Mouse (Mus musculus) limb, embryonic 14.5 days (tissue): ENCODE results near the gene 4933428G20Rik. TPM values are rescaled to one million over a fixed set of nuclear protein-coding genes. Genes with fewer than 3 reads are reported as not detected.

Source experiments
- ATAC-seq: fragments of 200-750 bp; cut with Nextera tagmentation; 2 replicates; pipeline ENCODE4 v1.8.0; 2017; ENCODE audit warnings: low read depth, moderate number of reproducible peaks, moderate TSS enrichment; ENCODE audit not compliant: low FRiP score
- DNase-seq: peaks from one replicate; pipeline ENCODE4 v3.0.0-alpha.2; 2015; ENCODE audit warnings: low spot score
- H3K27ac ChIP-seq: fragments of 300-500 bp; sonication (generic); replicated peaks from 2 replicates; pipeline ENCODE4 v1.5.1; 2014; ENCODE audit warnings: low read depth, mild to moderate bottlenecking, low read length, moderate library complexity, mixed read lengths
- H3K27me3 ChIP-seq: fragments of 300-500 bp; sonication (generic); 2 replicates; pipeline ENCODE4 v1.6.1; 2014; ENCODE audit warnings: low read length, mixed read lengths; ENCODE audit not compliant: control insufficient read depth, insufficient read depth
- H3K36me3 ChIP-seq: fragments of 300-500 bp; sonication (generic); 2 replicates; pipeline ENCODE4 v1.6.1; 2014; ENCODE audit warnings: mild to moderate bottlenecking, low read length, moderate library complexity, mixed read lengths; ENCODE audit not compliant: control insufficient read depth, insufficient read depth
- H3K4me1 ChIP-seq: fragments of 300-500 bp; sonication (generic); 2 replicates; pipeline ENCODE4 v1.6.1; 2014; ENCODE audit warnings: antibody characterized with exemption, low read length, mixed read lengths; ENCODE audit not compliant: control insufficient read depth, insufficient read depth
- H3K4me2 ChIP-seq: fragments of 300-500 bp; sonication (generic); replicated peaks from 2 replicates; pipeline ENCODE4 v1.6.1; 2014; ENCODE audit warnings: low read depth, mild to moderate bottlenecking, low read length, moderate library complexity; ENCODE audit not compliant: severe bottlenecking
- H3K4me3 ChIP-seq: fragments of 300-500 bp; sonication (generic); replicated peaks from 2 replicates; pipeline ENCODE4 v1.5.1; 2014; ENCODE audit warnings: low read length
- H3K9ac ChIP-seq: fragments of 300-500 bp; sonication (generic); 2 replicates; pipeline ENCODE4 v1.6.1; 2014; ENCODE audit warnings: mild to moderate bottlenecking, low read depth, low read length, moderate library complexity; ENCODE audit not compliant: severe bottlenecking
- H3K9me3 ChIP-seq: fragments of 300-500 bp; sonication (generic); 2 replicates; pipeline ENCODE4 v1.6.1; 2016; ENCODE audit warnings: low read length; ENCODE audit not compliant: control insufficient read depth
- POLR2A ChIP-seq: fragments of 200-500 bp; IDR thresholded peaks from 2 replicates; pipeline ENCODE4 v1.8.0; 2012; ENCODE audit warnings: inconsistent platforms, mild to moderate bottlenecking, moderate library complexity, borderline replicate concordance; ENCODE audit not compliant: insufficient read depth, insufficient read length; ENCODE audit errors: extremely low read depth
- WGBS: fragments of 180-500 bp; shearing (Covaris S2); extraction: QIAGEN DNeasy Blood & Tissue Kit; methylation state at CpG from one replicate; pipeline ENCODE4 v1.1.7; 2014; 5-methylcytosine and 5-hydroxymethylcytosine counted together
- polyA plus RNA-seq, 2 experiments: library from polyadenylated mRNA; depleted of rRNA in 1 of 2; stranded (reverse) in 1 of 2; unstranded in 1 of 2; fragments of >200 nt; fragmentation: Nextera tagmentation in 1 of 2; extraction: Ambion mirVana in 1 of 2; gene quantifications; 2 replicates each; pipeline versions ENCODE4 v1.2.1 to v1.2.3; 2012 to 2014

The 4933428G20Rik gene
- polyA plus RNA-seq, 2 experiments = 0.36 TPM; not detected in 1

DNA sequence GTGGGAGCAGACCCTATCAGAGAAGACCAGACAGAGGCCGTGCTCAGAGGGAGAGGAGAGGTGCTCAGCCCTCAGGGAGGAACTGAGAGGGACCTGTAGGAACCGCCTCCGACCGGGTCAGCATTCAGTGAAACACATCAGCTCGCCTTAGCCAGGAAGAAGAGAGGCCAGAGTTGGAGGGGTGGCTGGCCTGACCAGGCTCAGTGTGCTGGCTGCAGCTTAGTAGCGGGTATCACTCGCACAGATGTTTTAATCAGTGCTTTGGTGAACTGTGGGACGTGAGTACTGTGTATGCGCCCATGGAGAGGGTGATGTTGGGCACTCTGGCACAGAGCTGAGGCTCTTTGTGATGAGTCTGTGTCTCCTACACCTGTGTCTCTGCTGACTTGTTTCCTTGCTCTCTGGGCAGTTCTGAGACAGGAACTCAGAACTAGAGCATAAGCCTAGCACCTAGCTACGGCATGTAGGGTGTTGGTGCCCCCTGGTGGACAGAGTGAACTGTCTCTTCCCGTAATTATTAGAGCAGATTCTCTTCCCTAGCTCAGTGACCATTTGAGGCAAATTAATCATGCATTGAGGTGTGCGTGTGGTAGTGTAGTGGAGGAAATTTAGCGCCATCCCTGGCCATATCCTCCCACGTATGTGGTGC, 31.4 kb downstream of the 4933428G20Rik start:
- Histone ChIP-seq H3K27ac (no peak overlapping the region), H3K4me3 (no peak overlapping the region), H3K9me3 (no peaks in the 10 kb centered on the region), H3K36me3 (peaks cover 84% of the 10 kb centered on the region), H3K4me1 (no peaks in the 10 kb centered on the region), H3K27me3 (no peaks in the 10 kb centered on the region), H3K4me2 (no peak overlapping the region), H3K9ac (no peak overlapping the region)
- peak; percentile 90 for DNase-seq
- TF ChIP-seq POLR2A = no peak
- no peak for ATAC-seq
- WGBS = 43% methylated on average over 14 of the region's 14 CpGs

DNA sequence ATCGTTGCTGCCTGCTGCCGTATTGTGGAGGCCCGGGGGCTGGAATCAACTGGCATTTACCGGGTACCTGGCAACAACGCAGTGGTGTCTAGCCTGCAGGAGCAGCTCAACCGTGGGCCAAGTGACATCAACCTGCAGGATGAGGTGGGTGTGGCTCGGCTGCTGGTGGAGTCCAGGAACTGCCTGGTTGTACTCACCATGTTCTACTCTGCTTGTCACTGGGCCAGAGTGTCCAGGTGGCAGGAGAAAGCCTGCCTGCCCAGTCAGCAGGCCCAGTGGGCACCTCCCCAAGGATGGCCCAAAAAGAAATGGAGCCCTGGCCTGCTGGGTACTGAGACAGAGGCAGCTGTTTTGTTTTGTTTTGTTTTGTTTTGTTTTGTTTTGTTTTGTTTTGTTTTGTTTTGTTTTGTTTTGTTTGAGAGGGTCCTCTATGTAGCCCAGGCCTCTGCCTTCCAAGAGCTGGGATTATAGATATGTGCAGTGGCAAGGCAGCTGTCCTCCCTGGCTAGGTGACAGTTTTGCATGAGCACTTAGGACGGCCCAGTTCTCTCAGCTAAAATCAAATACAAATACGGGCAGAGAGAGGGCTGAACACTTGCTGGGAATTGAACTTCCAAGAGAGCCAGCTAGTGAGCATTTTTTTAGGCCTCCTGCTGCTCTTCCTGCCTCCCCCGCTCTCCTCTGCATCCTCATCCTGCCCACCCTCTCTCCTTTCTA, 33.5 kb downstream of the 4933428G20Rik start:
- TF ChIP-seq POLR2A = no peak
- no peaks in the 10 kb centered on the region for H3K4me1 ChIP-seq
- H3K9me3 ChIP-seq = no peaks in the 10 kb centered on the region
- no peak overlapping the region for H3K4me2 ChIP-seq
- H3K27me3 ChIP-seq = no peaks in the 10 kb centered on the region
- no peak overlapping the region for H3K4me3 ChIP-seq
- 79% methylated on average over 10 of the region's 10 CpGs for WGBS
- no peak overlapping the region for H3K9ac ChIP-seq
- H3K36me3 ChIP-seq = peaks cover 81% of the 10 kb centered on the region
- DNase-seq (no peak), ATAC-seq (no peak)
- no peak overlapping the region for H3K27ac ChIP-seq

GRCm38 (mm10) chr11:97465957-97466356, 34.2 kb downstream of the 4933428G20Rik start:
- 73% methylated on average over 12 of the region's 12 CpGs for WGBS
- H3K36me3 ChIP-seq = peaks cover 81% of the 10 kb centered on the region
- no peaks in the 10 kb centered on the region for H3K4me1 ChIP-seq
- no peak for TF ChIP-seq POLR2A
- no peak overlapping the region for H3K9ac ChIP-seq
- no peak overlapping the region for H3K27ac ChIP-seq
- no peaks in the 10 kb centered on the region for H3K27me3 ChIP-seq
- no peak overlapping the region for H3K4me3 ChIP-seq
- no peak overlapping the region for H3K4me2 ChIP-seq
- H3K9me3 ChIP-seq = no peaks in the 10 kb centered on the region
- DNase-seq (no peak), ATAC-seq (no peak)

DNA sequence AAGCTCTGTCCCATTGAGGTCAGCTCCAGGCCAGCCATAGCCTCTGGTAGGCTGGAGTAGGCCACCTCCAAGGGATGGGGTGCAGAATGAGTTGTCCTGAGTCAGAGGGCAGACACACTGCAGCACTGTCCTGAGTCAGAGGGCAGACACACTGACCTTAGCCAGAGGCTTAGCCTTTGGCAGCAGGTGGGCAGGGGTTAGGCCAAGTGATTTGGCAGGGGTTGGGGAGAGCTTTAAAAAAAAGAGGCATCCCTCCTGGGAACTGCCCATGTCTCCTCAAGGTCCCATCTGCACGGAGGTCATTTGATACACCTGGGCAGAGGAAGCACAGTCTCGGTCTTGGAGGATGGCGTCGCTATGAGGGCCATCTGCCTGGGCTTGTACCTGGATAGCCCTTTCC, 36.1 kb downstream of the 4933428G20Rik start:
- Histone ChIP-seq H3K27ac (no peak overlapping the region), H3K9ac (no peak overlapping the region), H3K27me3 (no peaks in the 10 kb centered on the region), H3K4me1 (no peaks in the 10 kb centered on the region), H3K4me2 (no peak overlapping the region), H3K9me3 (no peaks in the 10 kb centered on the region), H3K4me3 (no peak overlapping the region), H3K36me3 (peaks cover 85% of the 10 kb centered on the region)
- ATAC-seq (no peak), DNase-seq (no peak)
- WGBS = 82% methylated on average over 4 of the region's 4 CpGs
- TF ChIP-seq POLR2A = no peak

GRCm38 (mm10) chr11:97463166-97463565, 37.0 kb downstream of the 4933428G20Rik start:
- Histone ChIP-seq H3K36me3 (peaks cover 93% of the 10 kb centered on the region), H3K4me3 (no peak overlapping the region), H3K4me1 (no peaks in the 10 kb centered on the region), H3K4me2 (no peak overlapping the region), H3K9ac (no peak overlapping the region), H3K27me3 (no peaks in the 10 kb centered on the region), H3K9me3 (no peaks in the 10 kb centered on the region), H3K27ac (no peak overlapping the region)
- no peak for ATAC-seq
- no peak for DNase-seq
- TF ChIP-seq POLR2A = no peak
- 45% methylated on average over 17 of the region's 33 CpGs for WGBS
